Mouse (Mus musculus): ENCODE results near the gene Gdap1l1.

DNA sequence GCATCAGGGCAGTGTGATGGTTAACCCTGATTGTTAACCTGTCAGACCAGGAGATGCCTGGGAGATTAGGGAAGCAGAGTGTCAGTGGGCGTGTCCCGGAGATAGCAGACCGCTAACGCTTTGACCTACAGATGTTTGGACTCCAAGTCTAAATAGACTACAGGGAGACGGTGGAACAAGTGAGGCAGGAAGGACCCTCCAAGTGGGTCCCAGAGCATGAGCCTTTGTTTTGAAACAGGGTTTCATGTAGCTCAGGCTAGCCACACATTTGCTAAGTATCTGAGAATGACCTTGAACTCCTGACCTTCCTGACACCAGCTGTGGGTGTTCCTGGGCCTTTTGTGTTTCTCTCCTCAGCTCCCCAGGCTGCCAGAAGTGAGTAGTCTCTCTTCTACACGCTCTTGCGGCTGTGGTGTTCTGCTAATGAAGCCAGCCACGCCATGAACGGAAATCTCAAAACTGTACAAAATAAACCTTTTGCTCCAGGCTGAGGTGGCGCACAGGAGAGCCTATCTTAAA is 25.0 kb downstream of the Gdap1l1 start:
- TF ChIP-seq CTCF (IDR thresholded peaks at IDR 0.05; ENCODE audit: low read depth, low read length) (no peak), POLR2AphosphoS5 (IDR thresholded peaks at IDR 0.05; ENCODE audit: insufficient replicate concordance, low read depth, low read length) (no peak), TAL1 (conservative IDR thresholded peaks at IDR 0.05; ENCODE audit: low read depth, low read length) (no peak)
